Mouse (Mus musculus) MN1 (cell line): ENCODE data around the gene Csmd2.

Experiments used
- DNase-seq: peaks from one replicate; pipeline ENCODE4 v3.0.0-alpha.2; 2016; ENCODE audit warnings: low spot score

Csmd2 gene

DNA sequence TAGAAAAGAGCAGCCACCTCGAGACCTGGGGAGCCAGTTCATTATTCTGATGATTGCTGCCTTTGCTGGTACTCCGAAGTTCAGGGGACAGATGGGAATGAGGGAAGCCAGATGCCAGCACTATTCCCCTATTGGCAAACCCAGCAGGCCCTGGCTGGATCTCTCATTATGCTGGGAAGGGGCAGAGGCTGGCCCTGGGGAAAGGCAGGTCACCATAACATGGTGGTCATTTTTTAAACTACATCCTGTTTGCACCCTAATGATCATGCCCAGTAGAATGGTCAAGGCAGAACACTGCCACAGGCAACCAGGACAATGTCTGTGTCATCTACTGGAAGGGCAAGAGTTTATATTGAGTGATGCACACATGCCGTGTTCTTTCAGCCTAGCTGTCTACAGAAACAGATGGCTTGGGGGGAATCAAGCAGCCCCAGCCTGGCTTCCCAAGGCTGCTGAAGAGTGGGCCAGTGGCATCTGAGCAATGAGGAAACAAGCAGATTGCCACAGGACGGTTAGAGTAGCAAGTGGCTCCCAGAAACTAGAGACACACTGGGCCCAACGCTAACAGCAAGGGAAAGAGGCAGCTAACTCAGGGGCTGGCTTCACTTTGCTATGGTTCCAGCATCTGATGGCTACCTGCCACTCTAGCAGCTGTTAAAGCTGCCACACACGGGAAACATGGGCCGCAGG lies 424.4 kb downstream of the Csmd2 start:
- no peak for DNase-seq

DNA sequence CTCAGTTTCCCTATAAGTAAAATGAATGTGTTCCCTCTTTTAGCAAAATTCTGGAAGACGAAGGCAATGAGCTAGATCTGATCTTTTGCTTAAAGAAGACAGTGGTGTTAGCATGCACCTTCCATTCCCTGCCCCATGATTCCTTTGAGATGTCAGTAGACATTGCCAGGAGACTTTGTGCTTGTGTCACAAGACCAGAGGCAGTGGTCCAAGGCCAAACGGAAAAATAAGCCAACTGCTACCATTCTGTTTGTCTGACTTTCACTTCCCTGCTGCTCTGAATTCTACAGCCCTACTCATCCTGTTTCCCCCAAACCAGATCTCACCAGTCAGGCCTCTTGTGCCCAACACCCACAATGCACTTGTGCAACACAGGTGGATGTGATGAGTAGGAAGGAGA lies 427.1 kb downstream of the Csmd2 start:
- no peak for DNase-seq

DNA sequence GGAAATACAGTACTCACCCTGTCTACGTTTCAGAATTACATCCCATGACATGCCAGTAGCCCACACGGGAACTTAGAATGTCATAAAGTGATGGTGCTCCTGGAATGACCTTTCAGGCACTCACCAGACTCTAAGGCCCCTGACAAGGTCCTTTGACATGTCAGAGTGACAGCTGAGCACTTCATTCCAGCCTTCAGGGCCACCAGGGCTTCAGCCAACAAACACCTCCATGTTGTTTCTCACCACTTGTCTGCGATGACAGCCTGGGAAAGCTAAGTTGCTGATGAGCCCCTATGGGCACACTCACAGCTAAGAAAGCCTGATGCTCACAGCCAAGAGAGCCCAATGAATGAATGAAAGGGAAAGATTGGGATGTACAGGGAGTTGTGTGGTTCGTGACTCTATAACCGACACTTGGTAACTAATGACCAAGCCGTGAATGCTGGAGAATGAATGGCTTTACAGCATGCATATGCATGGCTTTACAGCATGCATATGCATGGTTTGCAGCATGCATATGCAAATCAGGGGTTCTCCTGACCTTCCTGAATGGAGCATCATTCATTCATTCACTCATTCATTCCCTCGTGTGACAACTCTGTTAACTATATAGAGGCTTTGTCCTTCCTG lies 432.4 kb downstream of the Csmd2 start:
- DNase-seq = no peak

DNA sequence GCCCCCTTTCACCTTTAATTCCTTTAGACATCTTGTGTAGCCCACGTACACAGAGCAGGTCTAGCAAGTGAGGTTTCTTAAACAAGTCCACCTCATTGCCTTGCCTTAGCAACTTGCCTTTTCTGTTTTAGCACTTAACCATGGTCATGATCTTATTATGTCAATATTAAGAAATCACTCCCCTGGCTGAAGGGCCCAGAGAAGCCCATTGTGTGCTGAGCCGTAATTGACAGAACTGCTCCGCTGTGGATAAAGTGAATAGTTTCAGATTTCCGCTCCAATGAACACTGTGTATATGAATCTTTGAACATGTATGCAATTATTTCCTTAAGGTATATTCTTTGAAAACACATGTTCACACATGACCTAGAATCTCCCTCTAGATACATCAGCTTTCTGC lies 434.8 kb downstream of the Csmd2 start:
- no peak for DNase-seq

DNA sequence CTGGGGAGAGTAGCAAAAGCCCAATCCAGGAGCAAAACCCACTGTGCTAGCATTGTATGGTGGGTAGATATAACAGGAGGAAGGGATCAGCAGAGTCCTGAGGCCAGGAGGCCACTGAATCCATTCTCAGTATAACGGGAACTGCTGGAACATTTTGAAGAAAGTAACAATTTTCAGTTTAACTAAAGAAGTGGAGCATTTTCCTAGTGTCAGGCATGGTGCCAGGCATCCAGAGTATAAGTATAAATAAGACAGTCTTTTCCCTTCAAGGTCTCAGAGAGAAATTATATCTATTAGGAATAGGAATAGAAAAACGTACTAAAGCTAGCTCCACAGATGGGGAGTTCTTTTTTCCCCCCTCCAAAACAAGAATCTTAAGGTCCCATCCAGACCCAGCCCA lies 437.7 kb downstream of the Csmd2 start:
- no peak for DNase-seq

DNA sequence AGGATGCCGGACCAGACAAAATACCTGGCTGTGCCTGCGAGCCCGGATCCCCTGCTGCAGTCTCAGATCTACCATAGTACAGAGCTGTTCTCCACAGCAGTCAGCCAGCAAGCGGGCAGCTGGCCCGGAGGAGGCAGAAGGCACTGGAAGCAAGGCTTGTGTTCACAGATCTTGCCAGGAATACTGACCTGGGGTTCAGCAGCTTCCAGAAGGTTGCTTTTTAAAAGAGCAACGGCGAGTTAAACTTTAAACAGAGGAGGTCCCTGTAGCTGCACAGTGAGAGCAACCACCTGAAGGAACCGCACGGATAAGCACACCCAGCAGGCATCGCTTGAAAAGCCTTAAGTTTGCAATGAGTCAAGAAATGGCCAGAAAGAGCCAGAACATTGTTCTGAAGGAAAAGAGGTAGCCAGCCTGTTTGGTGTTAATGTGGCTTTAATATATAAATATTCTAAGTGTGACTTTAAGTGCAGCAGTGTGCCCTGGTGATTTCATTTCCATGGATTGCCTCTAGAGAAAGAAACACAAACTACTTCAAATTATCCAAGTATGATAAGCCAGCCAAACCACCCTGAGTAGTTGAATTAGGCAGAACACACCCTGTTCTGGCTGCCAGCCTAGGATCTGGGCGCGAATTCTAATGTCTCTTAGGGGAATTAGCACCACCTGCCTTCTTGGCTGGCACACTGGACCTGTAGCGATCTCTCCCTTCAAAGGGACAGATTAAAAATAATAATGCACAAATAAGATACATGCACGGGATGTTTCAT lies 439.8 kb downstream of the Csmd2 start:
- DNase-seq = no peak

DNA sequence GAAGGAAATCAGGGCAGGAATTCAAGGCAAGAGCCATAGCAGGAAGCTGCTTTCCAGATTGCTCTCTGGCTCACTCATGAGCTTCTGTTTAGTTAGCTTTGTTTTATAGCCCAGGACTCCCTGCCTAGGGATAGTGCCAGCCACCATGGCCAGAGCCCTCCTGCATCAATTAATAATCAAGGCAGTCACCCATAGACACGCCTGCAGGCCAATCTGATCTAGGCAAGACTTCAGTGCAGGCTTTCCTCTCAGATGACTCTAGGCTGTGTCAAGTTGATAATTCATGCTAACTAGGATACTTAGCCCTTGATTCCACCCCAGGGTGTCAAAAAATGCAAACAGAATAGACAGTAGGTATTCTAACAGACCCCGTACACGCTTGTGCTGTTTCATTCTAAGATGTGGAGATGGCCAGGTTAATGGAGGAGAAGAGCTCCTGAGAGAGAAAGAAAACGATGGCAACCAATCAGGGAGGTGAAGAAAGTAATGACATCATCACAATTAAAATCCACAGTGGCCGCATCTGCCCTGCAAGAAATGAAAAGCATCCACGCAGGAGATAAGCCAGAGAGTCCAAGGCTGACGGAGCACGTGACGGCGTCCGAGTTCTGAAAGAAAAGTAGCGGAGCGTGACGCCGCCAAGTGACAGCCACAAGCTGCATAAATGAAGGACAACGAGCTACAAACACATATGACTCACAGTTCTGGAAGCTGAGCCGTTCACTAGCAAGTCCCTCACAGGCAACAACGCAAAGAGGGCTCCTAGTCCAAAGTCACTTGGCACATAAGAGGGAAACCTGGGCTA lies 440.8 kb downstream of the Csmd2 start:
- DNase-seq = no peak

DNA sequence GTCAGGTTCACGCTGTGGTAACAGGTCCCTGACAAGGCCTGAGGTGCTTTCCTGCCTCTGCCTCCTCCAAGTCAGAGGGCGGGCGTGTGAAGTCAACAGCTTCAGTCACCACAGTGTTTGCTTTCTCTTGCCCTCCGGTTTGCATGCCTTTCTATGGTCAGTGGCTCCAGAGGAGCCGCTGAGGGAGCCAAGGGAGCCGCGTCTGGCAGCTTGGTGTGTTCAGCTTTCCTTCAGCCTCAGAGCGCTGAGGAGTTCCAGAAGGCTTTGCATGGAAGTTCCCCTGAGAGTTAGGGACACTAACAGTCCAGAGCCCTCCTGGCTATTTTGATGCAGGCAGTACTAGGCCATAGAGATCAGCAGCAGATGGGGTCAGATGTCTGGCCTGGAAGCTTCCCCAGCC lies 441.9 kb downstream of the Csmd2 start:
- DNase-seq = no peak

DNA sequence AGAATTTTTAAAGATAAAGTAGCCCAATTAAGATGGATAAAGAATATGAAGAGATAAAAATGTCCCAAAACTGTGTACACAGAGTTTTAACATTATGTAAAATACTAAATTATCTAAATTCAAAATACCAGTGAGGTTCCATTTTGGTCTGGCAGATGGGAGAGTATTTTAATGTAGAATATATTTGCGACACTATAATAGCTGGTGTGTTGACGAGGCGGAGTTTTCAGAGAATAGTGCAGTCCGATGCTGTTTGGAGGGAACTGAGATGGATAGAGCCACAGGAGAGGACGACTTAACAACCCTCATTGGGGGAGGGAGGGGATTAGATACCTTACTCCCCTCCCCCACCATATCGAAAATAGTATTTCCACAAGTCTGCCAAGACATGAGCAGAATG lies 452.9 kb downstream of the Csmd2 start:
- DNase-seq = no peak

DNA sequence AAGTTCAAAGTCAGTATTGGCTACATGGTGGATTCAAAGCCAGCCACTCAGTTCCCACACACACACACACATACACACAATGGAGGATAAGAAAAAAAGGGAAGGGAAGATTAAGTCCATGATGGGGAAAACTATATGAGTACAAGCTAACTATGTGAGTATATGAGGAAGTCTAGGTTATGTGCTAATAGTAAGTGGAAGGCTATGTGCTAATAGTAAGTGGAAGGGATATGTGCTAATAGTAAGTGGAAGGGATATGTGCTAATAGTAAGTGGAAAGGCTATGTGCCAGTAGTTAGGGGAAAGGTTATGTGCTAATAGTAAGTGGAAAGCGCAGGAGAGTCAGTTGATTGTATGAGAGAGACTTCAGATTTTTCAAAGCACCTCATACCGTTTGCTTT lies 453.6 kb downstream of the Csmd2 start:
- DNase-seq = no peak

DNA sequence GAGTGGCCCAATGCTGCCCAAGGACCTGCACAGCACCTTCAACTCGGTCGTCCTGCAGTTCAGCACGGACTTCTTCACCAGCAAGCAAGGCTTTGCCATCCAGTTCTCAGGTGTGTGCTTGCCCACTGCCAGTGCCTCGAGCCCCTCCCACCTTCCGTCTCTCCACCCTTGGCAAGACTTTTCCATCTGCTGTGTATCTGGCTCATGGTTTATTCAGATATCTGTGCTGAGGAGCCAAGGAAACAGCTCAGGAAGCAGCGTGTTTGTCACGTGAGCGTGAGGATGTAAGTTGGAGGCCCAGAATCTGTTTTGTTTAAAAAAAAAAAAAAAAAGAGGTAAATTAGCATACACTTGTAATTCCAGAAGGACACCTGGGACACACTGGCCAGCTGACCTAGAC lies 455.1 kb downstream of the Csmd2 start:
- DNase-seq = no peak

DNA sequence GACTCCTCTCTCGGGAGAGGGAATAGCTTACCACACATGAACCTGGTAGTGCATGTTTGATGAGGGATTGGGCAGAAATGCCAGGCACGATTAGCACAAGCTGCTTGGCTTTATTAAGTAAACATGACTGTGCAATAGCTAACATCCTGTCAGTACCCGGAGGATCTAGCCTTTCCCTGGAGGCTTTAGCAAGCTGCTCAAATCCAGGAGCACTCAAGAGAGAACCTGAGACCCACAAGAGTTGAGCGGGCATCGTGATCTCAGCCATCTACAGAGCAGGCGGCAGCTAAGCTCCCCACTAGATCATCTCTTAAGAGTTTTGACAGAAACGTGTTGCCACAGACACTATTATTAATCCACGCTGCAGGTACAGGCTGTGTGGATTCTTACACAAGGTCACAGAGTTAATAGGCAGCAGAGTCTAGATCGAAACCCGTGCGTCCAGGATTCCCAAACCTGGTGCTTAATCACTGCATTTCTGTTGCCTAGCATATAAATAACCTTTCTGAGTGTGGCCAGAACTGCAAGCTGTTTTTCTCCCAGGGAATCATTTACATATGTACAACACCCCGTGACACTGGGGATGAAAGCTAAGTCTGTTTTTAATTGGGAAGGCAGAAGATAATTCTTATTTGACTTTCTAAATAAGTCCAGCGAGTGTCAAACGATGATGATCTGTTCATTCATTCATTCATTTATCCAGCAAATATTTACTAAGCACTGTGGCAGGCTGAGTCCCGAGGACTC lies 458.0 kb downstream of the Csmd2 start:
- no peak for DNase-seq

DNA sequence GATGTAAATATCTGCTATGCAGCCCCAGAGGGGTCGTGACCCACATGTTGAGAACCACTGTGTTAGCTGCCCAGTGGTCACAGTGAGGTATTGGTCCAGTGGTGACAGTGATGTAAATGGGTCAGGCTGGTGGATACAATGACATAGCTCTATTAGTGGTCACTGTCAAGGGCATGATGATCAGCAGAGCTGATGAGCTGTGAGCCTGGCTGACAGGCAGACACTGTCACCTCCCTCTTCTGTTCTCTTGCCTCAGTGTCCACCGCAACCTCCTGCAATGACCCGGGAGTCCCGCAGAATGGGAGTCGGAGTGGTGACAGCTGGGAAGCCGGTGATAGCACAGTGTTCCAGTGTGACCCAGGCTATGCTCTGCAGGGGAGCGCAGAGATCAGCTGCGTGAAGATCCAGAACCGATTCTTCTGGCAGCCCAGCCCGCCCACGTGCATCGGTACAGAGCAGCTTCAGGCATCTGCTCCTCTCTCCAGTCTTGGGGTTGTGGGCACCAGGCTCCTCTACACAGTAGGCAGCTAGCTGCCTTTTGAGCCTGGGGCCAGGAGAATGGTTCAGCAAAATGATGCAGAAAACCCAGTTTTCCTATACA lies 461.3 kb downstream of the Csmd2 start:
- no peak for DNase-seq

DNA sequence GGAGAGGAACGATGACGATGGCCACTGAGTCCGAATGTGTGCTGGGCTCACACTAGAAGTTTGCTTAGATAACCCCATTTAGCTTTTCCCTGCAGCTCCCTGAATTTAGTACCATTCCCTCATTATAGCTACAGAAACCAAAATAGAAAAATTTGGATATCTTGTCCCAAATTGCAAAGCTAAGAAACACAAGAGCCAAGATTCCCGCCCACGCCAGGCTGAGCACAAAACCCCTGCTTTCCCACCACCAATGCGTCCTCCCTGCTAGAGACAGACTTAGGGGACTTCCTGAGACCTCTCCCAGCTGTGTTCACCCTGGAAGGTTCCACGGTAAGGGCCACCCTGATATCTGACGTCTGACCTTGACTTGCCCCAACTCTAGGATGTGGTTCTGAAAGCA lies 462.5 kb downstream of the Csmd2 start:
- DNase-seq = no peak

DNA sequence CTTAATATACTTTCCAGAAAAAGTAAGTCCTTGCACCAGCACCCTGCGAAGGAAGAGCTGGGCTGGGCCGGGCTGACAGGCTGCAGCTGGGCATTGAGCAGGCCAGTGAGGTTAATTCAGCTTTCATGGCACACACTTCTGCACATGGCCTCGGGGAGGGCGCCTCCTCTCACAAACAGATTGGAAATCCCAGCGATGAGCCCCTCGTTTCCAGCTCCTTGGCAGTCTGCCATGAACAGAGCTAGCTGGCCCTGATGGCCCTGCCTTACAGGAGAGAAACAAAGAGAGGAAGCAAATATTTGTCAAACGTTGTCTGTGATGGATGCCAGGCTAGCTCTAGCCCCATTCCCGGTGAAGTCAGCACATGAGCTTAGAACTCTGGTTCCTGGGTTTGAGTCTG lies 463.3 kb downstream of the Csmd2 start:
- DNase-seq = no peak

DNA sequence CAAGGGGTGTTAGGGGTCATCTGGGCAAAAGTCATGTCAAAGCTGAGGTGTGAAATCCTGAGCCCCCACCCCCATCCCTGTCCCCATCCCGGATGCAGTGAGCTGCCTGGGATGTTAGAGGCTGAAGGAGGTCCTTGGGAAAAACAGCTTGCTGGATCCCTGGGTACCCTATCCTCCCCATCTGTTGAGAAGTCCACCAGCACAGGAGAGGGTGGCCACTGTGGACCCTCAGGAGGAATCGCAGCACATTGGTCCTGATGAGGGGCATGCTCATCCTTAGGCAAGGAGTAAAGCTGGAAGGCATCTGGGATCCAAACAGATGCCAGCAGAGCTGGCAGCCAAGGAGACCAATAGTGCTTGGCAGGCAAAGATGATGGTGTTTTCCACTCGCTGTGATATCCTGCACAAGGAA lies 463.7 kb downstream of the Csmd2 start:
- no peak for DNase-seq

DNA sequence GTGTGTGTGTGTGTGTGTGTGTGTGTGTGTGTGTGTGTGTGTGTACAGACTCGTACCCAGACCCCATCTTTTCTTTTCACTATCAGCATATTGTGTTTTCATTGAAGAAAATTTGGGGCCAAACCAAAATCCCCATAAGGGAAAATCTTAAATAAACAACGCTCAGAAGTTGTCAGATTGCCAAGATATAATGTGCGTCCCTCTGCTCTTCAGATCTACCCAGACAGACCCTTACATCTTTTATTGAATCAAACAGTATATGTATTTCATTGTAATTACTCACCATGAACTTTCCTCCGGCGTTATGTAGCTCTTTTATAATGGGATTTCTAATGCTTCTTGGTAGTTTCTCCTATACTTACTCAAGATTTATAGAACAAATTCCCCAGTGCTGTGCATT lies 479.1 kb downstream of the Csmd2 start:
- DNase-seq = no peak

DNA sequence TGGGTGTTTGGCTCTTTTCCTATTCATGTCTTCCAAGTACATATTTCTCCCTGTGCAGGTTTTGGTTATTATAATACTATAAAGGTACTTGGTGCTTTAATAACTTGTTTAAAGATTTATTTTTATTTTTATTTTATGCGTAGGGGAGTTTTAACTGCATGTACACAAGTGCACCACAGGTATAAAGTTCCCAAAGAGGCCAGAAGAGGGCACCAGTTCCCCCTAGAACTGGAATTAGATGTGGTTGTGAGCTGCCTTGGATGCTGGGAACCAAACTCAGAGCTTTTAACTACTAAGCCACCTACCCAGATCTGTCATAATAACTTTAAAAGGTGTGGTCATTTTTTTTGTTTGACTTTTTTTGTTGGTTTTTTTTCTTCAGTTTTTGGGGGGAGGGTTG lies 480.4 kb downstream of the Csmd2 start:
- no peak for DNase-seq

DNA sequence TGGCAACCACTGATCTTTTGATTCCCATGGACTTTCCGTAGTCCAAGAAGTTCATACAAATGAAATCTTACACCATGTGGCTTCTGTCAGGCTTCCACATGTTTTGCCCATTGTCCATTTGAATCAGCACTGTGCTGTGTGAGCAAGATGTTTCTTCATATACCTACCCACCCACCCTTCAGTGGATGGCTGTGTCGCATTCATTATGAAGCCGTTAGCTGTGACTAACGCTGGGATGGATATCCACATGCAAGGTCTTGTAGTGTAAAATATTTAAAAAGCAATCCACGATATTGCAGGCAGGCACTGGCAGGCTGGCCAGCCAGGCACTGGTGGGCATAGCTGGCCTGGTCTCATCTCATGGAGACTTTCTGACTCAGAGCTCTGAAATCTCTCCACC lies 488.6 kb downstream of the Csmd2 start:
- no peak for DNase-seq

DNA sequence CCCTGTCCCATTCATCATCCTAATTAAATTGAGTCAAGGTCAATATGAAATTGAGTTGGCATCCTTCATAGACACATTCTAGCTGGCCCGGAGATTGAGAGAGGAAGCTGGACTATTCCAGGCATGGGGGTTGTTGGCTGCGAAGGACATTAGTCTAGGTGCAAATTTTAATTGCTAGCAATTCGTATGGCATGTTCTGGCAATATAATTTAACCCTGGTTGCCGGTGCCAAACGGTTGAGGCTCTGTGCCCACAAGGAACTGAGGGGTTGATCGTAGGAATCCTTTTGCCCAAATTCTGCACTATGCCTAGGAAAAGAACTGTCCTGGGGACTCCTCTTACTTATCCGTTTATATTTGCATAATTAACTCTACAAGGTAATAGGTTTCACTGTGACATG lies 496.2 kb downstream of the Csmd2 start:
- no peak for DNase-seq

DNA sequence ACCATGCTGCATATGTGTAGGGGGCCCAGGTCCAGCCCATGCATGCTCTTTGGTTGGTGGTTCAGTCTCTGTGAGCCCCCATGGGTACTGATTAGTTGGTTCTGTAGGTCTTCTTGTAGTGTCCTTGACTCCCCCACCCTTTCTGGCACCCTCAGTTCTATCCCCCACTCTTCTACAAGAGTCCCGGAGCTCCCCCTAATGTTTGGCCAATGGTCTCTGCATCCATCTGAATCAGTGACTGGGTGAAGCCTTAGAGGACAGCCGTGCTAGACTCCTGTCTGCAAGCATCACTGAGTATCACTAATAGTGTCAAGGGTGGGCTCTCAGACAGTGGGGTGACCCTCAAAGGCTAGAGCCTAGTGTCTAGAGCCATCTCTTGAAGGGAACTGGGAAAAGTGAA lies 497.0 kb downstream of the Csmd2 start:
- no peak for DNase-seq
